Mouse (Mus musculus): ENCODE data around the gene Shank3.

The Shank3 gene

GRCm38 (mm10) chr15:89557179-89557995 lies 58.0 kb downstream of the Shank3 start:
- no peak for DNase-seq (ENCODE audit: low spot score)

DNA sequence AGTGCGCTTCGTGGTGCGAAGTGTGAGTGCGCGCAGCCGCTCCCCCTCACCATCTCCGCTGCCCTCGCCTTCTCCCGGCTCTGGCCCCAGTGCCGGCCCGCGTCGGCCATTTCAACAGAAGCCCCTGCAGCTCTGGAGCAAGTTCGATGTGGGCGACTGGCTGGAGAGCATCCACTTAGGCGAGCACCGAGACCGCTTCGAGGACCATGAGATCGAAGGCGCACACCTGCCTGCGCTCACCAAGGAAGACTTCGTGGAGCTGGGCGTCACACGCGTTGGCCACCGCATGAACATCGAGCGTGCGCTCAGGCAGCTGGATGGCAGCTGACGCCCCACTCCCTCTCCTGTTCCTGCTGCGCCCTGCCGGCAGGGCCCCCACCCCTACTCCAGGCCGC lies 58.6 kb downstream of the Shank3 start:
- DNase-seq (ENCODE audit: low spot score) = no peak

- DNase-seq (ENCODE audit: low spot score) = no peak
Measured at GRCm38 (mm10) chr15:89559202-89559731, 59.8 kb downstream of the Shank3 start.

DNA sequence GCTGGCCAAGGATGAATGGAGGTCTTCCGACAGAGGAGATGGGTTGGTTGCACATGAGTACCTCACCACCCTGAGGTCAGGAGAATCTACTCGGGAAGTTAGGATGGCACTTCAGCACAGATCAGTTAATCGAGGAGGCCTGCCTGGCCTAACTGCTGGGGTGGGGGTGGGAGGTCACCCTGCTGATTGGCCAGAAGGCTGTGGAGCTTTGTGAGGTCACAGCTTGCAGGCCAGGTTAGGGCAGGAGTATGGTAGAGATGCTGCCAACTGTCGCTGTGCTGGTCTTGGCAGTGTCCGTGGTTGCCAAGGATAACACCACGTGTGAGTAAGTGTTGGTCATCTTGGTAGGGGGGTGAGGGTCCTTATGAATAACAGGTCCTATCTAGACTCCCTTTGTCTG lies 68.7 kb downstream of the Shank3 start, which contains the start of gene Acr:
Gene Acr (plus strand): TSS at position 213 of the 400 bp plus-strand sequence.
- no peak for DNase-seq (ENCODE audit: low spot score)

DNA sequence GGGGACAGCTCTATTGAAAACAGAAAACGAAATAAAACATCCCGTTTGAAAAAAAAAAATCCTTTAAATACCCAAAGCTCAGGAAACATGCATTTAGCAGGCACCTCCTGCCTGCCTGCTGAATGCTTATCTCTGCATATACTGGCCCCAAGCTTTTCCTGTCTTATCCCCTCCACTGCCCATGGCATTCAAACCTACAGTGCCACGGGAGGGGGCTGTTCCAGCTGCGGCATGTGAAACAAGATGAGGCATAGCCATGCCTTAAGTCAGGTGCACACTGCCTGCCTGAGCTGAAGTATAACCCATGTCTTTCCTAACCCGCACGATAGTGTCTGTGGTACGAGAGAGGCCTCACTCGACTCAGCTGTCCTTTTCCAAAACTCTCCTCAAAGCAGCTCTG lies 72.7 kb downstream of the Shank3 start:
- DNase-seq (ENCODE audit: low spot score) = no peak

DNA sequence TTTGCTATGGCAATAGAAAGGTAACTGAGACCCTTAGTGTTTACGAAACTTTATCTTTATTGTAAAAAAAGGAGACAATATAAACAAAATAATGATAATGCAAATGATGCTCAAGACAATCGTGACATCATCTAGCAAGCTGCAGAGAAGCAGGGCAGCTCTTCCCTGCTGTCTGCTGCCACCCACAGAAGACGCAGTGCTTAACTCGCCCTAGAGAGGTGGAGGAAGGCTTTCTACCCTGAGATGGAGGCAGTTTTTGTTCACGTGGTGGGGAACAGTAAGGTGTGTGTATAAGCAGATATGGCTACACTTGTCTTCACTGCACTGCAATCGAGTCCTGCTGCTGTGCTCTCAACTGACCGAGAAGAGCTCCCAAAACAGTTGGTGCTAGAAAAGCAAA lies 83.1 kb downstream of the Shank3 start:
- DNase-seq (ENCODE audit: low spot score) = no peak

GRCm38 (mm10) chr15:89585101-89585500 lies 85.7 kb downstream of the Shank3 start:
- no peak for DNase-seq (ENCODE audit: low spot score)

- no peak for DNase-seq (ENCODE audit: low spot score)
Measured at GRCm38 (mm10) chr15:89585631-89586030, 86.2 kb downstream of the Shank3 start.

DNA sequence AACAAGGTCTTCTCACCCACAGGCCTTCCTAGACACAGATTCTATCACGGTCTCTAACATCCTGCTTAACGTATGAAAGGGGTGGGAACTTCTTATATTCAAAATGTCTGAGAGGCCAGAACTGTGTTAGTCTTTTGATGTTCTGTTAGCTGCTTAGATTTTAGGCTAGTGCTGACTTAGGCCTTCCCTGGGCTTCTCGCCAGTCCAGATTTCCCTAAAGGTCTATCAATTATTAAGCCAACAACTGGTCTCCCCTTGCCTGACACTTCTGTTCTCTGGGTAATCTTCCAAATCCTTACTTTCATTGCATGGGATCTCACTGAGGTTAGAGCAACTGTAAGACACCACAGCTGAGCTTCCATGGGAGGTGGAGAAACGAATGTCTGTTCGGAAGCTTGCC lies 89.7 kb downstream of the Shank3 start:
- no peak for DNase-seq (ENCODE audit: low spot score)

GRCm38 (mm10) chr15:89591317-89591716 lies 91.9 kb downstream of the Shank3 start:
- no peak for DNase-seq (ENCODE audit: low spot score)

DNA sequence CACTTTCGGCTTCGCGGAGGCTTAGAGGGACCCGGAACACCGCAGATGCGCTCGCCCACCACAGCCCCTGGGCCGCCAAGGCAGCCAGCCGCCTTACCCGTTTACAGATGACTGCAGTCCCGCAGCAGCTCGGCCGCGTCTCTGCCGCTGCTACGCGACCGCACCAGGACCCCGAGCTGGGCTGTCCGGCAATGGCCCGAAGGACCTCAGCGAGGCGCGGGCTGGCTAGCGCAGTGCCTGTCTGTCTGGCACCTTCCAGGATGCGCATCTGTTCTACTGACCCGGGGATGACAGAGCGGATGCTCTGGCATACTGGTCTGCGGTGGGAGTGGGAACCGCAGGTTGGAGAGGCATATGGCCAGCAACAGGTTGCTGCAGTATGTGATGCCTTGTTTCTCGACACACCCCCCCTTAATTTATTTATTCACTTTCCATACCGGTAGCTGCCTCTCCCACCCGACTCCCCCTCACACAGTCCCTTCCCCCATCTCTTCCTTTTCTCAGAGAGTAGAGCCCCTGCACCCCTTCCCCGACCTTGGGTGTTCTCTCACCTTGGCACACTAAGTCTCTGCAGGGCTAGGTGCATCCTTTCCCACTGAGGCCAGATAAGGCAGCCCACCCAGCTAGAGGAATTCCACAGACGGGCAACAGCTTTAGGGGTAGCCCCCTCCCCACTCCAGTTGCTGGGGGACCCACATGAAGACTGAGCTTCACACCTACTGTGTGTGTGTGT lies 92.5 kb downstream of the Shank3 start, which contains the start of gene Rabl2:
Gene Rabl2 (minus strand): TSS at position 201 of the 733 bp plus-strand sequence.
- peak; percentile 71 for DNase-seq (ENCODE audit: low spot score)

DNA sequence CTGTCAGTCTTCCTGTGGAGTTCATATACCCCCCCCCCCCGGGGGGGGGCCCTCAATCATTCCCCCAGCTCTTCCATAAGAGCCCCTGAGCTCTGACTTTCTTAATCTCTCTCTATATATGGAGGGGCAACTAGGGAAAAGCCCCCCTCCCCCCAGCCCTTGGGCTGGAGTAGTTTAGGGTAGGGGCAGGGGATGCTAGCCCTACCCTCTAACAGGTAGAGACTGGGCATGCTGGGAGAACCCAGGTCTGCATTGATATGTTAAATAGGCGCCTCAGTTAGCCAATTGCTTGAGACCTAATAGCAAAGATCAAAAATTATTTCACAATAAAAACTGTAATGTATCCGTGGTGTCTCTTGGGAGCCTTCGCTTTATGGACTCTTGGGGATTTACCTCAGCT lies 93.1 kb downstream of the Shank3 start:
- no peak for DNase-seq (ENCODE audit: low spot score)

DNA sequence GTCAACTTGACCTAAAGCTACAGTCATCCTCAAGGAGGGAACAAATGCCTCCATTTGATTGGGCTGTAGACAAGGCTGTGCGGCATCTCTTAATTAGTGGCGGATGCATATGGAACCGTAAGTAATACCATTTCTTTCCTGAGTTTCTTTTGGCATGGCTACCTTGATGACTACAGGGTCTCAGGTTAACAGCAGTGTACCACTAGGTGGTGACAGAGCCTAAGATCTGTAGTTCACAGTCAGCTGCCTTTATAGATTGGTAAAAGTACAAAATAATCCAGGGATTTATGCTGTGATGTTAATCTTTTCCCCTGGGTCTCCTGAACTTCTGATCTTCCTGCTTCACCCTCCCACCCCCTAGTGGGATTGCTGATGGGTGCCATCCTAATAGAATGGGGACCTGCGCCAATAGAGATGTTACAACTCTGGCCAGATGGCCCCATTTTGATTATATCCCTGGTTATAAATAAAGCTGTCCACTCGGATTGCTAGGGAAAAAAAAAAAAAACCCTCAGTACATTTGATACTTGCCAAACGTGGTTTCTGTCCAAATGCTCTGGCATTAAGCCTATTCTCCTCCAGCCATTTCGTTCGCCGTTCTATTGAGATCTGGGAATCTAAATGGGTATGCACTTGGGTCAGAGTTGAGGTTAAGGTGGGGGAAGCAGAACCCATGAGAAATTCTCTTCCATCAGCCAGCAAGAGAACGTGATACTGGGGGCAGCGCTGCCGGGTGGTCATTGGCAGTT lies 106.6 kb downstream of the Shank3 start:
- DNase-seq (ENCODE audit: low spot score) = no peak

- no peak for DNase-seq (ENCODE audit: low spot score)
Measured at GRCm38 (mm10) chr15:89607480-89607879, 108.1 kb downstream of the Shank3 start.

DNA sequence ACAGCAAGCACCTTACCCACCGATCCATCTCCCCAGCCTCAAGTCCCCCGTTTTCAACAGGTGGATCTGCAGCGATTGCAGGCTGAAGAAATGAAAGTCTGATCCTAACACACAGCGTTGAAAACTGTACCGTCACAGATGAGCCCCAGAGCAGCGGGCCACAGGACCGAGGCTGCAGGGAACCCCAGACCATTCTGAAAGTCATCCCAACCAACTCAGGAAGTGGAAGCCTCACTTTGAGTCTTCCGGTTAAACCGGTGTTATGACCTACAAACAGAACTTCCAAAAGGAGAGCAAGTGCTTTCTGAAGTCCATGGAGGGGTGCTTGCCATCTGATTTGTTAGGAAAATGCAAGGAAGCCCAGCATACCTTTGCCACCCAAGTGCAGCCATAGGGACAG lies 108.5 kb downstream of the Shank3 start:
- no peak for DNase-seq (ENCODE audit: low spot score)

Measured in c-Kit-positive CD71-positive TER-119-positive erythroid progenitor cells, embryonic 14.5 days (primary cell).